Mouse (Mus musculus): ENCODE measurements around the gene Parvg. TPM values are rescaled to one million over a fixed set of nuclear protein-coding genes. Genes with fewer than 3 reads are reported as not detected.

The Parvg gene
- polyA plus RNA-seq, 1 experiment from 2014 or later, result 21.6 TPM

- H3K27ac ChIP-seq (ENCODE audit: low read length), result no peak overlapping the region
- no peaks in the 10 kb centered on the region for H3K36me3 ChIP-seq (ENCODE audit: control insufficient read depth, insufficient read depth)
- no peaks in the 10 kb centered on the region for H3K4me1 ChIP-seq (ENCODE audit: control insufficient read depth, insufficient read depth, low read length)
- H3K4me2 ChIP-seq (ENCODE audit: low read depth, low read length), result no peak overlapping the region
- H3K9me3 ChIP-seq (replicated peaks; ENCODE audit: control insufficient read depth, low read length), result peaks cover 6% of the 10 kb centered on the region
- no peak overlapping the region for H3K9ac ChIP-seq (ENCODE audit: low read length)
- 89% methylated on average over 9 of the region's 9 CpGs for WGBS
- no peak; the same call in 1 of the 2 replicates for ATAC-seq (replicated peaks; ENCODE audit: extremely low read depth, insufficient read depth, low FRiP score)
- H3K27me3 ChIP-seq (ENCODE audit: control insufficient read depth, insufficient read depth, low read length), result no peaks in the 10 kb centered on the region
- no peak overlapping the region for H3K4me3 ChIP-seq (ENCODE audit: low read length)
Observed at GRCm38 (mm10) chr15:84384066-84384465, 60.2 kb downstream of the Parvg start.

- H3K27me3 ChIP-seq (ENCODE audit: control insufficient read depth, insufficient read depth, low read length), result no peaks in the 10 kb centered on the region
- H3K27ac ChIP-seq (ENCODE audit: low read length), result no peak overlapping the region
- H3K4me2 ChIP-seq (ENCODE audit: low read depth, low read length), result no peak overlapping the region
- H3K4me1 ChIP-seq (ENCODE audit: control insufficient read depth, insufficient read depth, low read length), result no peaks in the 10 kb centered on the region
- WGBS, result 88% methylated on average over 8 of the region's 8 CpGs
- H3K4me3 ChIP-seq (ENCODE audit: low read length), result no peak overlapping the region
- peaks cover 6% of the 10 kb centered on the region for H3K9me3 ChIP-seq (replicated peaks; ENCODE audit: control insufficient read depth, low read length)
- no peak overlapping the region for H3K9ac ChIP-seq (ENCODE audit: low read length)
- no peak for ATAC-seq (replicated peaks; ENCODE audit: extremely low read depth, insufficient read depth, low FRiP score)
- H3K36me3 ChIP-seq (ENCODE audit: control insufficient read depth, insufficient read depth), result no peaks in the 10 kb centered on the region
Observed at GRCm38 (mm10) chr15:84385995-84386565, 62.3 kb downstream of the Parvg start.

- H3K36me3 ChIP-seq (ENCODE audit: control insufficient read depth, insufficient read depth), result no peaks in the 10 kb centered on the region
- no peak overlapping the region for H3K4me2 ChIP-seq (ENCODE audit: low read depth, low read length)
- no peak for ATAC-seq (replicated peaks; ENCODE audit: extremely low read depth, insufficient read depth, low FRiP score)
- no peak overlapping the region for H3K4me3 ChIP-seq (ENCODE audit: low read length)
- no peaks in the 10 kb centered on the region for H3K27me3 ChIP-seq (ENCODE audit: control insufficient read depth, insufficient read depth, low read length)
- WGBS, result 82% methylated on average over 8 of the region's 8 CpGs
- no peak overlapping the region for H3K9ac ChIP-seq (ENCODE audit: low read length)
- H3K27ac ChIP-seq (ENCODE audit: low read length), result no peak overlapping the region
- peaks cover 6% of the 10 kb centered on the region for H3K9me3 ChIP-seq (replicated peaks; ENCODE audit: control insufficient read depth, low read length)
- no peaks in the 10 kb centered on the region for H3K4me1 ChIP-seq (ENCODE audit: control insufficient read depth, insufficient read depth, low read length)
Observed at GRCm38 (mm10) chr15:84388698-84389131, 64.9 kb downstream of the Parvg start.

- WGBS, result 84% methylated on average over 4 of the region's 4 CpGs
Observed at GRCm38 (mm10) chr15:84392131-84392530, 68.3 kb downstream of the Parvg start.

More at GRCm38 (mm10) chr15:84392131-84392530, 68.3 kb downstream of the Parvg start:
- Histone ChIP-seq H3K9me3 (replicated peaks; ENCODE audit: control insufficient read depth, low read length) (peaks cover 6% of the 10 kb centered on the region), H3K9ac (ENCODE audit: low read length) (no peak overlapping the region), H3K4me1 (ENCODE audit: control insufficient read depth, insufficient read depth, low read length) (no peaks in the 10 kb centered on the region), H3K36me3 (ENCODE audit: control insufficient read depth, insufficient read depth) (no peaks in the 10 kb centered on the region), H3K27ac (ENCODE audit: low read length) (no peak overlapping the region), H3K4me2 (ENCODE audit: low read depth, low read length) (no peak overlapping the region), H3K4me3 (ENCODE audit: low read length) (no peak overlapping the region), H3K27me3 (ENCODE audit: control insufficient read depth, insufficient read depth, low read length) (no peaks in the 10 kb centered on the region)
- ATAC-seq (replicated peaks; ENCODE audit: extremely low read depth, insufficient read depth, low FRiP score), result no peak

Other genes starting within 250 kb of the Parvg start
- 0.42 and 0.72 TPM in 2 replicates for gene Sult4a1, start 218.3 kb upstream of the Parvg start, polyA plus RNA-seq (2015; fragmentation: Nextera tagmentation; extraction: Ambion mirVana)
- not detected in 2 replicates for gene Pnpla5, start 200.9 kb upstream of the Parvg start, polyA plus RNA-seq (2015; fragmentation: Nextera tagmentation; extraction: Ambion mirVana)
- 0.51 and 0.71 TPM in 2 replicates for gene Pnpla3, start 156.2 kb upstream of the Parvg start, polyA plus RNA-seq (2015; fragmentation: Nextera tagmentation; extraction: Ambion mirVana)
- 139 and 159 TPM in 2 replicates for gene Samm50, start 131.8 kb upstream of the Parvg start, polyA plus RNA-seq (2015; fragmentation: Nextera tagmentation; extraction: Ambion mirVana)
- gene Parvb, start 92.0 kb upstream of the Parvg start, polyA plus RNA-seq (2015; fragmentation: Nextera tagmentation; extraction: Ambion mirVana), result 13.2 and 15.5 TPM in 2 replicates
- 0.64 and 1.1 TPM in 2 replicates for gene Shisal1, start 123.1 kb downstream of the Parvg start, polyA plus RNA-seq (2015; fragmentation: Nextera tagmentation; extraction: Ambion mirVana)
- gene Rtl6, start 233.8 kb downstream of the Parvg start, polyA plus RNA-seq (2015; fragmentation: Nextera tagmentation; extraction: Ambion mirVana), result 9.7 and 9.9 TPM in 2 replicates